Comparison of ENCODE assay signal across 27 mouse cellular contexts in the genomic region with DNA sequence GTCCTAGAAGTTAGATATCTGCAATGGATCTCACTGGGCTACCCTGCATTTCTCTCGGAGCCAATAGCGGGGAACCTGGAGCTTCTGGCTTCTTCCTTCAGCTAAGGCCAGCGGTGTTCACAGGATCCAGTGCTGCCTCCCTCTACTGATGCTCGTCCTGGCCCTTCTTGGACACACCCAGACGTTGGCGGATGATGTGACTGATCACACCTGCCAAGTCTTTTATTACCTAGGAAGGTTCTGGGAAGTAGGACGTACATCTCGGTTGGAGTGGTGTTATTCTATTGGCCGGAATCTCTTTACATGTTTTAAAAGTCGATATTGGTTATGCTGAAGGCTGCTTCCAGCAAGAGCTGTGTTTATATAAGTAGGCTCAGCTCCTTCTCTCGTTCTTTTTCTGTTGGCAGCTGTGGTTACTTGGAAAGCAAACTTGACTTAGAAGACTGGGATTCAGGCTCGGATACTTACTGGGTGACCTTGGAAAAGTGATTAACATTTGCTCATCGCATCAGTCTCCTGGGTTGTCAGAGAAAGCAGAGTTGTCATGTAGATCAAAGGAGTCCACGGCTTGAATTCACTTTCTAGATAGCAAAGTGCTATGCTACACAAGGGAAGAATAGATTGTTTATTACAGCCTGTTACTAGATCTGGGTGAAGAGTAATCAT. TPM values are rescaled to one million over a fixed set of nuclear protein-coding genes. Genes with fewer than 3 reads are reported as not detected.
DNase-seq lines count a peak whose midpoint lies in the region; ATAC-seq and TF ChIP-seq lines count a peak whose summit lies in the region.
"Had no signal": no experiment of that assay in that cellular context is flagged by ENCODE, and none has a peak within 500 bp of the region (broad histone marks: within the 10 kb centered on the region; RNA-seq: fewer than 3 reads in every experiment).

No protein-coding gene starts in this region.

- no peak overlapping the region for H3K4me3 ChIP-seq in layer of hippocampus, adult 2 months
- H3K4me3 ChIP-seq in stomach, embryonic 16.5 days (replicated peaks; ENCODE audit: low read length): no peak overlapping the region
- H3K4me3 ChIP-seq: embryonic facial prominence, embryonic 13.5 days; erythroblast, embryonic 14.5 days; forebrain, embryonic 12.5 days; hindbrain, embryonic 10.5 days; limb, embryonic 15.5 days; midbrain, embryonic 12.5 days had no signal

- peaks cover 21% of the 10 kb centered on the region for H3K4me1 ChIP-seq in stomach, embryonic 16.5 days (ENCODE audit: control insufficient read depth, insufficient read depth, low read length)
- H3K4me1 ChIP-seq: forebrain, embryonic 12.5 days; midbrain, embryonic 12.5 days had no signal

- H3K36me3 ChIP-seq in stomach, embryonic 16.5 days (ENCODE audit: control insufficient read depth, insufficient read depth, low read length): no peaks in the 10 kb centered on the region

- no peaks in the 10 kb centered on the region for H3K27me3 ChIP-seq in stomach, embryonic 16.5 days (ENCODE audit: control insufficient read depth, insufficient read depth, low read length)
- H3K27me3 ChIP-seq: embryonic facial prominence, embryonic 13.5 days; forebrain, embryonic 12.5 days; limb, embryonic 15.5 days; midbrain, embryonic 12.5 days had no signal

- H3K4me2 ChIP-seq in stomach, embryonic 16.5 days (ENCODE audit: low read depth, low read length): no peak overlapping the region
- H3K4me2 ChIP-seq: embryonic facial prominence, embryonic 13.5 days; forebrain, embryonic 12.5 days; heart, embryonic 11.5 days; limb, embryonic 15.5 days; midbrain, embryonic 12.5 days had no signal

- ATAC-seq in frontal cortex, adult (ENCODE audit: low TSS enrichment): peak; percentile 42
- ATAC-seq in stomach, embryonic 16.5 days (ENCODE audit: insufficient read depth, low FRiP score): no peak
- no peak for ATAC-seq in megakaryocyte, adult 5-6 weeks (ENCODE audit: poor library complexity, severe bottlenecking)
- ATAC-seq: hindbrain, postnatal 0 days had no signal

- no peaks in the 10 kb centered on the region for H3K9me3 ChIP-seq in stomach, embryonic 16.5 days (replicated peaks; ENCODE audit: control insufficient read depth, low read length)
- H3K9me3 ChIP-seq: embryonic facial prominence, embryonic 13.5 days; forebrain, embryonic 12.5 days; hindbrain, embryonic 10.5 days; limb, embryonic 15.5 days; midbrain, embryonic 12.5 days had no signal

- no peak for TF ChIP-seq CTCF in layer of hippocampus, adult 2 months (conservative IDR thresholded peaks at IDR 0.05)

- no peak for DNase-seq in frontal cortex, postnatal 14 days (ENCODE audit: low spot score in 2 of 2)
- no peak for DNase-seq in layer of hippocampus, adult 2 months (ENCODE audit: low spot score in 2 of 2)
- DNase-seq in layer of hippocampus, adult 9-10 months (ENCODE audit: low spot score): no peak
- peak; percentile 66 for DNase-seq in ES-CJ7 (ENCODE audit: low read depth, low spot score)
- DNase-seq: adrenal gland, adult 2 months; cerebellum, adult 2 months; cerebellum, postnatal 25 days; kidney, adult 11 months; kidney, postnatal 10 days; layer of hippocampus, postnatal 36 days; left cerebral cortex, postnatal 4 days; retina, postnatal 1 day; right cerebral cortex, postnatal 25 days; spleen, adult 18-20 months; thymus, postnatal 25 days had no signal

- no peak overlapping the region for H3K9ac ChIP-seq in stomach, embryonic 16.5 days (ENCODE audit: low read length)
- H3K9ac ChIP-seq: forebrain, embryonic 12.5 days; limb, embryonic 15.5 days; liver, embryonic 14.5 days; midbrain, embryonic 12.5 days had no signal

- WGBS in stomach, embryonic 16.5 days: 62% methylated on average over 14 of the region's 14 CpGs

- H3K27ac ChIP-seq in layer of hippocampus, adult 2 months: peak overlapping the region; percentile 28
- H3K27ac ChIP-seq in stomach, embryonic 16.5 days (ENCODE audit: low read length): peak overlapping the region; percentile 31; the same call in 1 of the 2 replicates
- H3K27ac ChIP-seq: forebrain, embryonic 12.5 days; hindbrain, embryonic 10.5 days; limb, embryonic 15.5 days; liver, embryonic 14.5 days; midbrain, embryonic 12.5 days had no signal

RNA-seq across cellular contexts. Expression of gene Itgav, which starts 14.5 kb away (rescaled TPM):
- total RNA-seq in layer of hippocampus, adult 2 months (2021): 10 to 100 TPM; 68.7 to 69.5 TPM
- 76.8 and 77.2 TPM in 2 replicates for polyA plus RNA-seq in stomach, embryonic 16.5 days (2015; fragmentation: Nextera tagmentation; extraction: Ambion mirVana)
- 36.2 and 37.9 TPM in 2 replicates for total RNA-seq in megakaryocyte, adult 5-6 weeks (2015)
- 23.8 and 51.5 TPM in 2 replicates for total RNA-seq in megakaryocyte, adult 5-6 weeks (2017)
